Mouse (Mus musculus) heart, postnatal 36 days (tissue): ENCODE results near the gene Smap1. TPM values are rescaled to one million over a fixed set of nuclear protein-coding genes. Genes with fewer than 3 reads are reported as not detected.

ENCODE experiments used
- DNase-seq, 2 experiments: peaks; one replicate each; pipeline ENCODE4 v3.0.0; 2021 to 2022
- intact Hi-C: fragments of 180-260 bp; cut with DNase I; formaldehyde crosslinking; loops from one replicate; pipeline ENCODE4 v1.15.1; 2025
- total RNA-seq, 2 experiments: library from RNA; stranded (reverse); gene quantifications; 2 replicates each; pipeline ENCODE4 v1.2.3; 2021

Smap1 gene
- total RNA-seq, 2 experiments from 2014 or later: 21.1 to 24.0 TPM

DNA sequence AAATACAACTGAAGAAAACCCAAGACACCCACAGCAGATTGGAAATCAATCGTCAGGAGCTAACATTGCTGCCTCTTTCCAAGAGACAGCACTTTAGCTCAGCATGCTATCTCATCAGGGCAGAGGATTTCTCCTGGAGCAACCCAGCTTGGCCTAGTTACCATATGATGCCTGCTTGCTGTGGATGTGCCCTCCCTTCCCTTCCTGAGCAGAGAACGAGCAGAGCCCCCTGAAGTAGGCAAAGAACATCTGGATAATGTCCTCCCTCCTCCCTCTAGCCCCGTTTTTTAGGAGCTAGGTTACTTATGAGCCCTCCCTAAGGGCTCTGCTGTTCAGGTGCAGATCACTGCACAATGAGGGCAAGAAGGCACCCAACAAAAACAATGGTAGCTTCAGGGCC is 79.5 kb downstream of the Smap1 start:
- intact Hi-C loops: no loop called here

DNA sequence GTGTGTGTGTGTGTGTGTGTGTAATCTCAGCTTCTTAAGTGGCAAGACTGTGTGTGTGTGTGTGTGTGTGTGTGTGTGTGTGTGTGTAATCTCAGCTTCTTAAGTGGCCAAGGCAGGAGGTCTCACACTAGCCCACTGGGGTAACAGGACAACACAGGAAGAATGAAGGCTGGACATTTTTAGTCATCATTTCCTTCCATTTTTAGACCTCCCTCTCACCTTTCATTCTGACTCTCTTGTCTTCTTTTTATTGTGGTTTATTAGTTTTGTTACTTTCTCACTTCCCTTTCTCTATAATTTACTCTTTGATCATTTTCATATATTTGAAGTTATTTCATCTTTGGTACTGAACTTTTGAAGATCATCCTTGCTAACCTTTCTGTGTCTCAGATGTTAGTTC is 81.2 kb downstream of the Smap1 start:
- intact Hi-C loops: no loop called here
- no peak for DNase-seq

More for the DNA sequence above, 79.5 kb downstream of the Smap1 start:
- DNase-seq: no peak

DNA sequence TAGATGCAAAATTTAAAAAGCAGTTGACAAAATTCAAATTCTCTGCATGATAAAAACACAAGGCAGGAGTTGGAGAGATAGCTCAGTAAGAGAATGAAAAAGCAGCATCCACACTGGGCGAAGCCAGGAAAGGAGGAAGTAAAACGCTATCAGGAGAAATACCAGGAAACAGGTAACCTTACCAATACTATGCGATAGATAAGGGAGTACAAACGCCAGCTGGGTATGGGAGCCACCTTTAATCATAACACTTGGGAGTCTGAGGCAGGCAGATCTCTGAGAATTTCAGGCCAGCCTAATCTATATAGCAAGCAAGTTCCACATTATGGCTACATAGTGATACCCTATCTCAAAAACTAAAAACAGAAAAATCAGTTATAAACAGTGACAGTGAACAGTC is 85.5 kb downstream of the Smap1 start:
- intact Hi-C loops: no loop called here
- DNase-seq: no peak

DNA sequence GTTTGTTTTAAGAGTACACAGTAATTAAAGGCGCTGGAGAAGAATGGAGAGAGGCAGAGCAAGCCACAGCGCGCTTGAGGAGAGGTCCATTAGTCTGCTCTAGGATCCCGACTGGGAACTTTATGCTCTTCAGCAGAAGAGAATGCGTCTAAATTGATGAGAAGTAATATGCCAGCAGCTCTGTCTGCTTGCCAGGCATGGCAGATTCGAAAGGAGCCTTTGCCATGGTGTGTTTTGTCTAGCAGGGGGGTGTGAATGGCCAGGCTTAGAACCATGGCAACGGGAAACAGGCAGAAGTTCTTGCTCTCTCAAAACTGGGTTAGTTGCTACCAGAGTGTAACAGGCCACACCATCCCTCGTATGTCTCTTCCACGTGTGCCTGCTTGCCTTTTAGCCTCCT is 87.3 kb downstream of the Smap1 start:
- no peak for DNase-seq

DNA sequence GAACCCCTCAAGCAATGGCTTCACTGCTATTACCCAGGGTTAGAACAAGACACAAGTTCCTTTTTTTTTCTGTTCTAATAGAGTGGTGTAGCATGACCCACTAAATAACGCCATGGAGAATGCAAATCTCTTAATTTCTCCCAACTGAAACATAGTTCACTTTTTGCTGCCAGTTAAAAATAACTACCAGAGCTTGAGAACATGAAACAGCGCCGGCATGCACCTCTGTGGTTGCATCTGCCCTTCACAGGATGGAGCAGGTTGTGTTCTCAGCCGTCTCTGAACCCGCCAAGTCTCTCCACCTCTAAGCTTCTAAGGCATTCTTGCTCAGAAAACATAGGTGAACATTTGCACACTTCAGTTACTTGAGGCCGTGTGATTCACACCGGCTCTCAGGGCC is 87.9 kb downstream of the Smap1 start:
- intact Hi-C loops: no loop called here
- no peak for DNase-seq

More for the DNA sequence above, 87.3 kb downstream of the Smap1 start:
- intact Hi-C loops: no loop called here

DNA sequence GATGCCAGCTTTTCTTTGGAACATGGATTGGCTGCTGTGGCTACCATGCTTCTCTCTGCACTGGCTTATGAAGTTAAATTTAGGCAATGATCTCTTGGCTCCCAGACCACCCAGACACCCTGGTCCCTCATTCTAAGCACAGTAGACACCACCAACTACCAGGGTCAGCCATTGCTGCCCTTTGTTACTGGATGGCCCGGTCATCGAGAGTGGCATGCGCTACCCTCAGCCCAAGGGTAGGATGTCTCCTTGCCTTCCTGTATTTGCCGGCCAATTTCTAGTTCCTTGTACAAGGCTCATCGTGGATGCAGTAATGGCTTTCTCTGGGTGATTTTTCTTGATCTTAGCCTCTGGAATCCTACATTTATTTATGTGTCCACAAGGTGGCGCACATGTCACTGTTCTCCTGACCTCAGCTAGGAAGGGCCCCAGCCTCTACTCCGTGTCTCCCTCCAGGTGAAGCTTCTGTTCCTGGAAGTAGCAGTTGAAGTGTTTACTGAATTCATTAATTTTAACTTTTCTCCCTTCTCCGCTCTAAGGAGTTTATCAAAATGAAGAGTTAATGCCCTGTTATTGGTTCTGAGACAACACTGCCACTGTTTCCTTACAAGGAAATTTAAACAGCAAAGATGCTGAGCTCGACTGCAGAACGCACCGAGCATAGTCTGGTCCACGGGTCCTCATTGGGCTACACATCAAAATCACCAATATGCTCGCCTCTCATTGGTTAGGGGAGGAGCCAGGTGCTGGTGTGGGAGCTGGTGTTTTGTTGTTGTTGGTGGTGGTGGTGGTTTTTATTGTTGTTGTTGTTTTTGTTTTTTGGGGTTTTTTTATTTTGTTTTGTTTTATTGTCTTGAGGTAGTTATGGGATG is 95.0 kb downstream of the Smap1 start:
- peak; percentile 42 to 45 for DNase-seq

DNA sequence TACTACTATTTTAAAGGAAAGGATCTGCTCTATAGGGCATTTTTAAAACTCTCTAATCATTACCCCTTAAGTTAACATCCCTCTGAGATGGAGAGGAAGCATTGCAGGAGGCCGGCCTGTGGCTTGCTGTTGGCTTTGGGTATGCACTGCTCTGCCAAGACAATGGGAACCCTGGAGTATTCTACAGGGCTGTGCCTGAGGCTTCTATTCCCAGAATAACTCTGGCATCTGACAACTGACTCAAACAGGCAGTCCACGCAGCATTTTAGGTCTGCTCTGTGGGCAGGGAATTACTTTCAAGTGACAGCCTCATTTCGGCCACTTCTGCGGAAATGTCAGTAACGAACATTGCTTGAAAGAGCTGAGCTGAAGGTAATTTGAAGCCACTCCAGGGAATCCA is 100.5 kb downstream of the Smap1 start:
- intact Hi-C loops: no loop called here
- no peak for DNase-seq

More for the DNA sequence above, 95.0 kb downstream of the Smap1 start:
- intact Hi-C loops: loop anchor here (2.0 kb wide), 3 partner anchors 208 to 422 kb away; no protein-coding TSS in a partner anchor

DNA sequence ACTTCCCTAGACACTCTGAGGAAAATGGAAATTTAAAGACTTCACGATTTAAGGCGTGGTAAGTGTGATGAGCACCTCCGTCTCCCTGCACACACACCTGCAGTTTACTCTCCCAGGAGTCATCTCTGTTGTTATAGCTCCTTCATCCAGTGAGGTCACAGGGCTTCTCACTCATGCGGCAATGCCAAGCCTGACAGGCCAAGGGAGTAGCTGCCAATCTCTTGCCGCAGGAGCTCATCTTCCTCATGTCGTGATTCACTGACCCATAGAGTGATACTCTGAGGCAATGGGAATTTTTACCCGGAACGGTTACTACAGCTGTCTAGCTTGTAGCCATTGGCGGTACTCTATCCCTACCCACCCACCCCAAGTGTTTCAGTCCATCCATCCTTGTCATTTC is 123.8 kb downstream of the Smap1 start:
- intact Hi-C loops: no loop called here
- DNase-seq: no peak

Other genes starting within 250 kb of the Smap1 start
- gene B3gat2, start 160.6 kb downstream of the Smap1 start, total RNA-seq: not detected
- 10 to 100 TPM; 72.0 to 84.4 TPM for gene Sdhaf4, start 83.3 kb upstream of the Smap1 start, total RNA-seq
- gene Fam135a, start 178.0 kb upstream of the Smap1 start, total RNA-seq: 10 to 100 TPM; 19.6 to 23.7 TPM